Mouse (Mus musculus) frontal cortex, postnatal 36 days (tissue): ENCODE data around the gene Ddx5.
A peak's percentile ranks its signal among the peaks of the same experiment; 100 is the strongest.
"Not testable (repeated sequence)": the region's sequence is repeated elsewhere in the genome, so short reads cannot be mapped to it uniquely, and the experiment has no call there.

Experiments
- DNase-seq, 2 experiments: peaks; one replicate each; pipeline ENCODE4 v3.0.0; 2022; ENCODE audit warnings: low spot score in 2 of 2

The Ddx5 gene

GRCm38 (mm10) chr11:106789649-106790048, 664 bp upstream of the Ddx5 start:
- no peak for DNase-seq

GRCm38 (mm10) chr11:106788026-106788774, 785 bp downstream of the Ddx5 start:
- DNase-seq = peak; percentile 98 to 99

DNA sequence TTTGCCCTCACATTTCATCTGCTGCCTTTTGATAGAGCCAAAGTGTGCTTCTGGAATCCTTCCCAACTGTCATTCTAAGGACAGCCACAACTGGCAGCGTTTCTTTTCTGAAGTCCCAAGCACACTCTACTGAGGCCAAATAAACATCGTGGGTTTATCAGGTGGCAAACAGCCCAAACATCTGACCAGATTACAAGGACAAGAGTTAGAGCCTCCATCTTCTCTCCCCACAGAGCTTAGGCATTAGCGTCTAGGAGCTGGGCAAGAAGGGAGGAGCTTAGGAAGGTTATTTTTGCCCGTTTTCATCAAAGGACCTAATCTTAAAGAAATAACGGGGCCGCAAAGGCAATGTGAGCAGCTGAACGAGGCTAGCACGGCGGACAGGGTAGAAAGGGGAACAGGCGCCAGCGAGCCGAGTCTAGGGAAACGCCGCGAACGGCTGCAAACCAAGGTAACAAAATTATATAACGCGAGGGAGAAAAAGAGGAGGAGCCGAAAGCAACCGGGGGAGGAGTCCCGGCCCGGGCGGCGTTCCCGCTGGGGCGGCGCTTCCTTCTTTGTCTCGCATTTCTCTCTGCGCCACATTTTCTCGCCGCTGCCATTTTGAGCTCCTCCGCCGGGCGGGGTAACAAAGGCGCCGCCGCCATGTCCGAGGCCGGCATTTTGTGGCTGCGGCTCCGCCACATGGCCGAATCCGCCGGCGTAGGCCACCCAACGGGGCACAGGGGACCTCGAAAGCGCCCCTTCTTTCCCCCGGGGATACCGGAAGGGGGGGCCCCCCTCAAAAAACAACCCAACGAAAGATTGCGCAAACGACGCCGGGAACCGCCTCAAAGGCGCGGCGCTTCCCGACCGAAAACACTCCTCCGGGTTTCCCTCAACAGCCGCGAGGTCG, 1.6 kb downstream of the Ddx5 start:
- DNase-seq = peak; percentile 83 to 88

GRCm38 (mm10) chr11:106785043-106785442, 3.9 kb downstream of the Ddx5 start:
- DNase-seq = no peak

DNA sequence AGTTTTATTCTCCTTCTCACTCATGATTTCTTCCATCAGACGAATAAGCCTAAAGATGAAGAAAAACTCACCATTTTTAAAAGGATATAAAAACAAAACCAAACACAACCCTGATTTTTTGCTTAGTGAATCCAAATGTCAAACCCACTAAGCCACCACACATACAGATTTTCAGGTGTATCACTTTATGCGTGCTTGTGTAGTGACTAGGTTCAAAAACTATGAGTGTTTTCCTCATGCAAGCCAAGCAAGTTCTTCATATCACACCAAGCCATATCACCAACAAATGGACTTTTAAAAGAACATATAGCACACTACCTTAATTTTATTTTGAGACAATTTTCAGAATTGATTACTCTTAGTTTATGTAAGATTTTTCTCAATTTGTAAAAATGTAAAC, 4.5 kb downstream of the Ddx5 start:
- no peak for DNase-seq

GRCm38 (mm10) chr11:106782841-106783764, 5.9 kb downstream of the Ddx5 start:
- DNase-seq = no peak

- DNase-seq = not testable (repeated sequence)
Observed at GRCm38 (mm10) chr11:106782271-106782670, 6.7 kb downstream of the Ddx5 start.

DNA sequence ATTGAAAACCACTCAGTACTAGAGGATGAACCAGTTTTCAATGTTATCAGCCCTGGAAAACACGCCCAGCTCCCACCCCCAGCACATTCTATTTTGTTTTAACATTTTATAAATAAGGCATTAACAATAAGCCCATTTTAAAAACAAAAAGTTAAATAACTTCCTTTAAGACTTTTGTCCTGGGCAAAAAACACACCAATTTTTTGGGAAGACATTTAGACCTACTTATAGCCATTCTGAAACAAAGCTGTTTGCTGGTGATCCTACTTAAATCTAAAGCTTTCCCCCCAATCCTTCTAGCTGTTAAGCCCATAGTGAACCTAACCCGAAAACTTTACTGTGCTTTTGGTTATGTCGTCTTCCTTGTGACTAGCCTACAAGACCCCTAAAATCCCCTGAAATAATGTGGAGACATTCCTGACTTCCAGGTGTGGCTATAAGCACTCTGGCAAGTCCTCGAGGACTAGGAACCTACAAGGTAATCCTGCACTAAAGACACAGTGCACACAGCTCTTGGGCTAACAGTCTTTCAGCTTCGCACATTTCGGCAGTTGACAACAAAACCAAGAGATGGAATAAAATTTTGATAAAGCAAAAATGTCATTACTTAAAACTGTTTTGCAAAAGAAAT, 8.3 kb downstream of the Ddx5 start:
- DNase-seq = no peak

DNA sequence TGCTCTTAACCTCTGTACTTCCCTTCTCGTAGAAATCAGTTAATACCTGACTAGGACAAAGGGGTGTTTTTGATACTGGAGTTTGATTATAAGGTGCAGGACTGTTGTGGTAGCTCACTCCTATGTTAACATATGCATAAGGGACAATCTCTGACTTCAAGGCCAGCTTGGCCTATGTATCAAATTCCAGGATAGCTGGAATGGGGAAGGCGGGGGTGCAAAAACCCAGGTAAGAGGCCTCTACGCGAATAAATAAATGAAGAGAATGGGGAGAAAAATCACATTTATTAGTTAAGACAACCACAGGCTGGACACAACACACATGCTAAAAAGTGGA, 8.9 kb downstream of the Ddx5 start:
- DNase-seq = no peak

- DNase-seq = peak; percentile 92 to 94
Observed at GRCm38 (mm10) chr11:106779388-106780088, 9.4 kb downstream of the Ddx5 start, which contains the start of gene Polg2. Gene Polg2, minus strand, starts transcription at chr11:106779537.

DNA sequence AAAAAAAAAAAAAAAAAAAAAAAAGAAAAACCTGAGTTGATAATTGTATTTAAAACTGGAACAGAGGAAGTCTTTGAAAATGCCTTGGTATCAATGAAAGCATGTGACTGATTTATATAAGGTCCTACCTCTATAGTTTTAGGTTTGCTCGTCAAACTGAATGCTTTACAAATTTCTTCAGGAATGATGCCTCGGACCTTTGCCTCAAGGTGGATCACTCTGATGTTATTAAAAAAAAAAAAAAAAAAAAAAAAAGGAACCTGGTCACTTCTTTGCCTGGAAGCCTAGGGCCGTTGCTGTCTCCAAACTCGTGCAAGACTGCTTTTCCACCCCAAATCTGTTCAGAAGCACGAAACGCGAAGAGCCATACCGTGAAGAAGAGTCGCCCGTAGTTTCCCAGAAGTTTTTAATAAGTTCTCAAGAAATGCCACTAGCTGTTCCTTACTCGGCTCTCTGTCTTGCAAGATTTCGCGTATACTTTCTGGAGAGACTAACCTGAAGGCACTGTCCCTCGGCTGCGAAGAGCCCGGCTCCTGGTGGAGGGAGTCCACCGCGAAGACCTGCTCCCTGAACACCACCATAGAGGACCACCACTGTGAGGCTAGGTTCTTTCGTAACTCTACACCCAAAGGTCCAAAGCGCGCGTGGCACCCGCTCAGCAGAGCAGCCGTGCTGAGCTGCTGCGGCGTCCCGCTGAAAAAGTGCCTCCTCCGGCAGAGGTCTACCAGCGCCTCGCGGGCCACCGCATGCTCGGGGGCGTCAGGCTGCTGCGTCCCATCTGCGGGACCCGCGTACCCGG, 10.2 kb downstream of the Ddx5 start:
- no peak for DNase-seq

GRCm38 (mm10) chr11:106778132-106778531, 10.9 kb downstream of the Ddx5 start:
- no peak for DNase-seq

DNA sequence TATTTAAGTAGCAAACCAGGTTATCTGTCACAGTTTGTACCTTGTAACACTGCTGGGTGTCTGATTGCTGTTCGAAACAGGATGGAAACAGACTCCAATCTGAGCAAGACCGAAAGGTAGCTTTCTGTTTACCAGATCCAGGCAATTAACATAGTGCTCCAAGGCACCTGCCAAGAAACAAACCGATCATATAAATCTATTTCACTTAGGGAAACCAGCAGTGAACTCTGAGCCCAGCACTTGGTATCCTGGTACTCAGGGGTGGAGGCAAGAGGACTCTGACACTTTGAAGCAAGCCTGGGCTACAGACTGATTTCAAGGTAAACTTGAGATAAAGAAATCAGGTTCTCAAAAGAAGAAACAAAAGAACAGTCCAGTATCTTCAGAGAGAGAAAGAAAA, 11.6 kb downstream of the Ddx5 start:
- no peak for DNase-seq

DNA sequence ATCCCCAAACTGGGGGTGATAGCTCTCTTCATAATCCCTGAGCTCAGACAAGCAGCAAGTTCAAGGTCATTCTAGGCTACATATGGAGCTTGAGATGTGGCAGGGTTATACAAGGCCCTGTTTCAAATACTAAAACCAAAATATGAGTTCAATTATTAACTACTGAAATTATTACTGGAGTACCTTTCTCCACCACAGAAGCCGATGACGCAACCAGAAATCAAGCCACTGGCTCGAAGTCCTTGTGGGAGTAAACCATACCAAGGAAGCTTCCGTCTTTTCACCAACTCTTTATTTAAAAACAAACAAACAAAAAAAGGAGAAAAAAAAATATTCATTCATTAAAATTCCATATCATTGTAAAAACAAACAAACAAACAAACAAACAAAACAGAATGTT, 12.0 kb downstream of the Ddx5 start:
- DNase-seq = no peak

- no peak for DNase-seq
Observed at GRCm38 (mm10) chr11:106773061-106773460, 15.9 kb downstream of the Ddx5 start.

- no peak for DNase-seq
Observed at GRCm38 (mm10) chr11:106770195-106770974, 18.6 kb downstream of the Ddx5 start.

DNA sequence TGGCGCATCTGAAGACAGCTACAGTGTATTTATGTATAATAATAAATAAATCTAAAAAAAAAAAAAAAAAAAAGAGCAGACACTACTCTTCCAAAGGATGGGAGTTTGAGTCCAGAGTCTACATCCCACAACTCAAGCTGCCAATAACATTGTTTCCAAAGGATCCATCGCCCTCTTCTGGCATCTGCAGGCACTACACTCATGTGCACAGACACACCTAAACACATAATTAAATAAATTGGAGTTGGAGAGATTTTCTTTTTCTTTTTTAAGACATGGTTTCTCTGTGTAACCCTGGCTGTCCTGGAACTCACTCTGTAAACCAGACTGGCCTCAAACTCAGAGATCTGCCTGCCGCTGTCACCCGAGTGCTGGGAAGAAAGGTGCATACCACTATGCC, 21.5 kb downstream of the Ddx5 start:
- no peak for DNase-seq

DNA sequence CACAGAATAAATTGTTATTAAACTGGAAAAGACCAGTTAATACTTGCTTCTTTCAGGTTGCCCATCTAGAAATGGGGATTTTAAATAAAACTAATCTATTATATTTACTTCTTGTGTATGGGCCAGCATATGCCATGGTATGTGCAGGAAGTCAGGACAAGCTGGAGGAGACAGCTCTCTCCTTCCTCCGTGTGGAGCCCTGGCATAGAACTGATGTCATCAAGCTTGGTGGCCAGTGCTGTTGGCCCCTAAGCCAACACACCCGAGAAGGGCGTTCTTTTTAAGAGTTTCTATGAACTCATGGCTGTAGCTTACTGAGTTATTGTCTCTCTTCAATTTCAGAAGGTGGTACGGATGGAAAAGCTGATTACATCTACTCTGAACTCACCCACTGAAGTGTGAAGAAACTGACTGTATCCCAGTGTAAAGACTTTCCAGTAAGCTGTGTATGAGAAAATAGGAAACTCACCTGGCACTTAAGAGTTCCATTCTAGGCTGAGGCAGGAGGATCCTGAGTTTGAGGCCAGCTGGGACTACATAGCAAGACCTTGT, 22.3 kb downstream of the Ddx5 start:
- no peak for DNase-seq

- no peak for DNase-seq
Observed at GRCm38 (mm10) chr11:106762800-106763185, 26.2 kb downstream of the Ddx5 start.
